Mouse (Mus musculus) spleen, adult 12 weeks (tissue): Measurements from ENCODE around the gene Pip.

Experiments
- DNase-seq: peaks from one replicate; pipeline ENCODE4 v3.0.0; 2022; ENCODE audit warnings: low spot score

The Pip gene

DNA sequence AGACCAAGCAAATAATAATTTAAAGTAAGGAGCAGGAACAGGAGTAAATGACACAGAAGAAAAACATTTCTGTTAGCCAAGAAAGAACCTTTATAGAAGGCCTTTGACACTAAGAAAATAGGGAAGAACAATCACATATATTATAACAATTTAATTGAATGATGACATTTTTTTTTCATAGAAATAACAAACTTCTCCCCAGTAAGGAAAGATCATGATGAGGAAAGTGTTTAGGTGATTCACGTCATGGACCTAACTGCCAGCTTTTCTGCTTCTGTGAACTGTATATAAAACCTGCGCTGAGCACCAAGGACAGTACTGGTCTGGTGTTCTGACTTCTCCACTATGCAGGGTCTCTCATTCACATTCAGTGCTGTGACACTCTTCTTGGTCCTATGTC, at the start of gene Pip:
Gene Pip (plus strand): TSS at position 301 of the 400 bp plus-strand sequence.
- DNase-seq, result no peak

GRCm38 (mm10) chr6:41824086-41824485, 23.2 kb upstream of the Pip start:
- no peak for DNase-seq

GRCm38 (mm10) chr6:41829516-41829915, 17.8 kb upstream of the Pip start:
- DNase-seq, result no peak

DNA sequence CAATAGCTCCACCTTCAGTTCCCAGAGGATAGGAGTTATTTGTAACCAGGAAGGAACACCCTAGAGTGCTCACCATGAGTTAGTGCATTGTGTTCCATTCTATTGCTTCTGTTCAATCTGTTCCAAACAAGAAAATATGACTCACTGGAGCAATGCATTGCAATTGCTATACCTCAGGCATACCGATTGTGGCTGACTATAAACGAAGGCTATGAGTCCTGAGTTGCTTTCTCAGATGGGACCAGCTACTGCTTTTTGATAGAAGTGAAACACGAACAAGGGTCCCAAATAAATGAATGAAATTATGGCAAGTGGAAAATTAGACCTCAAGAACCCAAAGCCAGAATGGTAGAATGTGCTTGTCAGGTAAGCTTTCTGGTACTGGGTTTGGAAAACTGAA, 5.4 kb downstream of the Pip start, which contains the start of gene Sval2:
Gene Sval2 (plus strand): TSS at position 301 of the 400 bp plus-strand sequence.
- no peak for DNase-seq

- no peak for DNase-seq
Measured at GRCm38 (mm10) chr6:41864038-41864437, 16.7 kb downstream of the Pip start.
